Mouse (Mus musculus) ES-E14 (cell line): ENCODE results near the gene Msantd2. TPM values are rescaled to one million over a fixed set of nuclear protein-coding genes. Genes with fewer than 3 reads are reported as not detected.

Experiments
- DNase-seq: peaks from one replicate; pipeline ENCODE4 v3.0.0-alpha.2; 2013; ENCODE audit warnings: low read depth, low spot score
- H3K27ac ChIP-seq: 2 replicates; pipeline ENCODE4 v1.5.1; 2012; ENCODE audit warnings: low read depth, mild to moderate bottlenecking, low read length, moderate library complexity, mixed read lengths; ENCODE audit not compliant: poor library complexity, insufficient read depth, severe bottlenecking
- H3K36me3 ChIP-seq: 2 replicates; pipeline ENCODE4 v1.6.1; 2012; ENCODE audit warnings: mild to moderate bottlenecking, low read length, moderate library complexity, mixed read lengths; ENCODE audit not compliant: control insufficient read depth, poor library complexity, insufficient read depth, severe bottlenecking
- H3K4me1 ChIP-seq, 2 experiments: fragments of 150-350 bp in 1 of 2; sonication (generic) in 1 of 2; 2 replicates each; pipeline ENCODE4 v1.6.1; 2012; ENCODE audit warnings: low read length in 2 of 2, mild to moderate bottlenecking in 1 of 2, mixed read lengths in 1 of 2; ENCODE audit not compliant: control insufficient read depth in 2 of 2, insufficient read depth in 2 of 2, poor library complexity in 1 of 2
- H3K4me3 ChIP-seq, 2 experiments: fragments of 150-350 bp in 1 of 2; sonication (generic) in 1 of 2; 2 replicates each; pipeline ENCODE4 v1.5.1; 2012; ENCODE audit warnings: low read length in 2 of 2, low read depth in 1 of 2, mild to moderate bottlenecking in 1 of 2, mixed read lengths in 1 of 2; ENCODE audit not compliant: insufficient read depth in 1 of 2, poor library complexity in 1 of 2, severe bottlenecking in 1 of 2
- H3K9ac ChIP-seq: 2 replicates; pipeline ENCODE4 v1.6.1; 2012; ENCODE audit warnings: low read depth, mild to moderate bottlenecking, low read length, mixed read lengths; ENCODE audit not compliant: poor library complexity, insufficient read depth, severe bottlenecking
- H3K9me3 ChIP-seq: fragments of 150-350 bp; sonication (generic); 2 replicates; pipeline ENCODE4 v1.6.1; 2012; ENCODE audit warnings: low read depth, mild to moderate bottlenecking, low read length; ENCODE audit not compliant: control insufficient read depth, insufficient read depth
- CHD2 ChIP-seq: IDR thresholded peaks from 2 replicates; pipeline ENCODE4 v1.6.1; 2014; ENCODE audit warnings: mild to moderate bottlenecking, low read depth, low read length, inconsistent platforms
- HCFC1 ChIP-seq: IDR thresholded peaks from 2 replicates; pipeline ENCODE4 v1.6.1; 2012; ENCODE audit warnings: low read length, inconsistent platforms, borderline replicate concordance; ENCODE audit not compliant: insufficient read depth
- MAFK ChIP-seq: IDR thresholded peaks from 2 replicates; pipeline ENCODE4 v1.6.1; 2014; ENCODE audit warnings: mild to moderate bottlenecking, low read depth, low read length, inconsistent platforms; ENCODE audit not compliant: insufficient read depth
- ZC3H11A ChIP-seq: IDR thresholded peaks from 2 replicates; pipeline ENCODE4 v1.6.1; 2012; ENCODE audit warnings: low read depth, mild to moderate bottlenecking, inconsistent platforms, low read length, borderline replicate concordance
- ZNF384 ChIP-seq: IDR thresholded peaks from 2 replicates; pipeline ENCODE4 v1.6.1; 2012; ENCODE audit warnings: low read depth, low read length, inconsistent platforms
- in situ Hi-C, 2 experiments: fragments of 600-800 bp; cut with MboI; formaldehyde crosslinking; loops; one replicate each; pipeline ENCODE4 v1.15.1; 2025; ENCODE audit warnings: low sequenced_read_pairs in 2 of 2, inconsistent platforms in 1 of 2; ENCODE audit not compliant: unreplicated experiment in 2 of 2
- total RNA-seq: library from RNA; depleted of rRNA; stranded (reverse); fragments of 300-350 nt; gene quantifications from 2 replicates; pipeline ENCODE4 v1.2.3, GENCODE M21; 2012

Msantd2 gene
- total RNA-seq, 1 experiment = 81.3 TPM

DNA sequence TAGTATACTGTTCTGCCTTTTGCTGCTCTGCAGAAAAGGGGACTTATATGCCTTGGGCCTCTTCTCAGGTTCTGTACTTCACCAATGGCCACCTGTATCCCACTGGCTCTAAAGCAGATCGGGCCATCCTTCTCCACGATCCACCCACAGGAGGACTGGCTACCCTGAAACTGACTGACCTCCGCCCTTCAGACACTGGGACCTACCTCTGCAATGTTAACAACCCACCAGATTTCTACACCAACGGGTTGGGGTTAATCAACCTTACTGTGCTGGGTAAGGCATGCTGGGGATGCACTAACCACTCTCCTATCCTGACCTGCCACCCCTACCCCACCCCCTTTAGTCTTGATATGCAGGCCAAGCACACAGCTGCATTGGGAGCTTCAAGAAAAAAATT lies 51.1 kb downstream of the Msantd2 start:
- TF ChIP-seq ZC3H11A (no peak), MAFK (no peak), ZNF384 (no peak), HCFC1 (no peak)
- Histone ChIP-seq H3K4me3 (no peak overlapping the region; a peak in 1 of 4 replicates), H3K27ac (no peak overlapping the region), H3K4me1 (peaks cover 2 to 18% of the 10 kb centered on the region in 2 experiments; a peak in 1 of 4 replicates), H3K36me3 (no peaks in the 10 kb centered on the region; the same call in 1 of the 2 replicates), H3K9me3 (no peaks in the 10 kb centered on the region), H3K9ac (no peak overlapping the region; the same call in 1 of the 2 replicates)
- in situ Hi-C loops = loop anchor here in 1 of 2 experiments (10.0 kb wide), 1 partner anchor 105 kb away; the partner anchor contains the start of gene Robo3
- DNase-seq = no peak

DNA sequence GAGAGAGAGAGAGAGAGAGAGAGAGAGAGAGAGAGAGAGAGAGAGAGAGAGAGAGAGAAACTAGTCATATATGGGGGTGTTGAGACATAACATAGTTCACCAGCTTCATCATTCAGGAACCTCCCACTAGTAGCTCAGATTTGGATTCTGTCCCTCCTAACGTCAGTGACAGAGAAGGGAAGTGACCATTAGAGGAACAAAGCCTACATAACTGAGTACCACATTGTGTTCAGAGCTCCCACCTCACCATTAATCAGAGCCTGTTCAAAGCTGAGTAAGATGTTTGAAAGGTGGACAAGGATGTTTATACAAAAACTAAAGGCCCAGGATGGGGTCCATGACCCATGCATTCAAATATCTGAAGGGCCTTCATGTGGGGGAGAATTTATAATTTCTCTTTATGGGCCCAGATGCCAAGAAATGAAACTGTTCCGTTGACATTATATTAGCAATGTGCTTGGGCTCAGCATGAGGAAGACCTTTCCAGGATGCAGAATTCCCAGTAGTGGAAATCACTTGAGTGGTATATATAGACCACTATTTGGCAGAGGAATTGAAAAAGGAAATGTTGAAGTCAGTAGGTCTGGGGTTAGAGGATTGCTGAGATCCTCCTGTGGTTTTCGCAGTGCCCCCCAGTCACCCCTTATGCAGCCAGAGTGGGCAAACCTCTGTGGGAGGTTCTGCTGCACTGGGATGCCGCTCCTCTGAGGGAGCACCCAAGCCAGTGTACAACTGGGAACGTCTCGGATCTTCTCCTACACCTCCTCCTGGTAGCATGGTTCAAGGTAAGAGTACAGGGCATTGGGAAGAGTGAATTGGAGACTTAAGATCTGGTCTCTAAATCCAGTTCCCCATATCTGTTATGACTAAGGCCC lies 51.8 kb downstream of the Msantd2 start:
- H3K9ac ChIP-seq = no peak overlapping the region
- no peaks in the 10 kb centered on the region; the same call in 1 of the 2 replicates for H3K36me3 ChIP-seq
- H3K4me1 ChIP-seq = peaks cover 2 to 20% of the 10 kb centered on the region in 2 experiments; a peak in 1 of 4 replicates
- DNase-seq = no peak
- in situ Hi-C loops = loop anchor here in 1 of 2 experiments (10.0 kb wide), 1 partner anchor 106 kb away; the partner anchor contains the start of gene Robo3
- no peak for TF ChIP-seq MAFK
- TF ChIP-seq ZC3H11A = no peak
- no peak for TF ChIP-seq CHD2
- TF ChIP-seq HCFC1 = no peak
- TF ChIP-seq ZNF384 = no peak
- H3K9me3 ChIP-seq = no peaks in the 10 kb centered on the region
- H3K4me3 ChIP-seq = no peak overlapping the region
- no peak overlapping the region for H3K27ac ChIP-seq

DNA sequence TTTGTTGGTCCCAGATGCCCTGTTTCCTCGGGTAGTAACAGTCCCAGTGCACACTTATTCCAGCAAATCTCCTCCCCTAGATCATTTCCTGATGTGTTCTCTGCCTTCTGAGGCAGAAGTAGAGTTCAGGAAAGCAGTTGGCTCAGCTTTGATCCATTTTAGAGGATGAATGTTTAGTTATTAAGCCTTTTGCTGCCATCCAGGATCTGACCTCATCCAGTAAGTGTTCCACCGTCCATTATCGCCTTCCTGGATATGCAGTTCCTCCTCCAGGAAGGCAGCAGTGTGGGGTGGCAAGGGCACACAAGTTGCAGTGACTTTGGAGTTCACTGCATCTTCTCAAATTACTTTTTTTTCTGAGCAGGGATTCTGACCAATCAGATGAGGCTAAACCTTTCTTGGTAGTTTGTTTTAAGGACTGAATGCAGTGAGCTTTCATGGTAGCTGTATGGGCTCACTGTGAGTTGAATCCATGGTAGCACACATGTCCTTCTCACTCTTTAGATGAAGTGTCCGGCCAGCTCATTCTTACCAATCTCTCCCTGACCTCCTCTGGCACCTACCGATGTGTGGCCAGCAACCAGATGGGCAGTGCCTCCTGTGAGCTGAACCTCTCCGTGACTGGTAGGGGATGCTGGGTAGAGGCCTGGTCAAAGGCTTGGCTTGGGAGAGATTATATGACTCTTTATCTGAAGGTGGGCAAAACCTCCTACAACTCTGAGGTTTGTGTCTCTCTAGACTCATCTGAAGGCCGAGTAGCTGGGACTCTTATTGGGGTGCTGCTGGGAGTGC lies 52.9 kb downstream of the Msantd2 start:
- in situ Hi-C loops = loop anchor here in 1 of 2 experiments (10.0 kb wide), 1 partner anchor 107 kb away; the partner anchor contains the start of gene Robo3
- no peaks in the 10 kb centered on the region for H3K9me3 ChIP-seq
- no peak for DNase-seq
- peak overlapping the region in 1 of 2 experiments; percentile 1; a peak in 1 of 4 replicates for H3K4me3 ChIP-seq
- TF ChIP-seq ZNF384 (no peak), MAFK (no peak), CHD2 (no peak), HCFC1 (no peak), ZC3H11A (no peak)
- H3K9ac ChIP-seq = no peak overlapping the region; the same call in 1 of the 2 replicates
- H3K27ac ChIP-seq = no peak overlapping the region
- no peaks in the 10 kb centered on the region for H3K36me3 ChIP-seq
- H3K4me1 ChIP-seq = peaks cover 2 to 20% of the 10 kb centered on the region in 2 experiments; a peak in 1 of 4 replicates

DNA sequence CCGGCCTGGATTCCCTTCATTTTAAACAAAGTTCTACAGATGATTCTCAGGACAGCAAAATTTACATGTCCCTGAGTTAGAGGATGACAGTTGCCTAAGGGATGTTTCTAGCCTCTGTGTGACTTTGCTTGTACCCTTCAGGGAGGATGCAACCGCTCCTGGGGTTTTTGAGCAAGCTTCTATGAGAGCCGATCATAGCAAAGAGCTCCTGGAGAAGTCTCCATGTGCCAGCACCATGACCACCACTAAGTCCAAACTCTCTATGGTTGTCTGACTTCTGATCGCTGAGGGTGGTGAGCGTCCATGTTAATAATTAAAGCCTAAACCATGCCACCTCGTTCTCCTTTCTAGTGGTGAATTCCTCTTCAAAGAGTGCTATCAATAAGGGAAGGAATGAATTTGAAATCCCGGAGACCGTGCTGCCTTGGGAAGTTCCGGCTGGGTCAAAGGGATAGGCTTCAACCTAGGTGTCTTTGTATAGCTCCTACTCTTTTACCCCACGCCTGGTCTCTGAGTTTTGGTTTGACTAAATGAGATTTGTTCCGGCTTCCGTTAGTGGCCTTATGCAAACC lies 54.8 kb downstream of the Msantd2 start:
- no peak for DNase-seq
- peak overlapping the region; percentile 56; the same call in 1 of the 2 replicates for H3K27ac ChIP-seq
- TF ChIP-seq CHD2 (no peak), ZNF384 (no peak), MAFK (no peak), ZC3H11A (no peak), HCFC1 (no peak)
- no peaks in the 10 kb centered on the region for H3K36me3 ChIP-seq
- H3K4me1 ChIP-seq = peaks cover 2 to 20% of the 10 kb centered on the region in 2 experiments; a peak in 1 of 4 replicates
- H3K9me3 ChIP-seq = no peaks in the 10 kb centered on the region
- peak overlapping the region in 1 of 2 experiments; percentile 12; a peak in 2 of 4 replicates for H3K4me3 ChIP-seq
- H3K9ac ChIP-seq = no peak overlapping the region; the same call in 1 of the 2 replicates
- in situ Hi-C loops = loop anchor here in 1 of 2 experiments (10.0 kb wide), 1 partner anchor 109 kb away; the partner anchor contains the start of gene Robo3
